Mouse (Mus musculus): ENCODE data around the gene Twist2.

Gene Twist2

GRCm38 (mm10) chr1:91819237-91819636 is 18.0 kb downstream of the Twist2 start:
- no peak for DNase-seq (ENCODE audit: low spot score)

- DNase-seq (ENCODE audit: low spot score): no peak
Measured at GRCm38 (mm10) chr1:91820531-91820930, 19.3 kb downstream of the Twist2 start.

- no peak for DNase-seq (ENCODE audit: low spot score)
Measured at GRCm38 (mm10) chr1:91822316-91822824, 21.1 kb downstream of the Twist2 start.

GRCm38 (mm10) chr1:91823530-91823929 is 22.3 kb downstream of the Twist2 start:
- no peak for DNase-seq (ENCODE audit: low spot score)

GRCm38 (mm10) chr1:91823951-91824350 is 22.7 kb downstream of the Twist2 start:
- no peak for DNase-seq (ENCODE audit: low spot score)

- no peak for DNase-seq (ENCODE audit: low spot score)
Measured at GRCm38 (mm10) chr1:91825261-91825660, 24.0 kb downstream of the Twist2 start.

- DNase-seq (ENCODE audit: low spot score): no peak
Measured at GRCm38 (mm10) chr1:91831978-91832377, 30.7 kb downstream of the Twist2 start.

- DNase-seq (ENCODE audit: low spot score): no peak
Measured at GRCm38 (mm10) chr1:91839557-91839956, 38.3 kb downstream of the Twist2 start.

GRCm38 (mm10) chr1:91839979-91840378 is 38.7 kb downstream of the Twist2 start:
- peak; percentile 12 for DNase-seq (ENCODE audit: low spot score)

- no peak for DNase-seq (ENCODE audit: low spot score)
Measured at GRCm38 (mm10) chr1:91844236-91844635, 43.0 kb downstream of the Twist2 start.

- DNase-seq (ENCODE audit: low spot score): no peak
Measured at GRCm38 (mm10) chr1:91844681-91845379, 43.6 kb downstream of the Twist2 start.

GRCm38 (mm10) chr1:91845380-91845957 is 44.2 kb downstream of the Twist2 start:
- no peak for DNase-seq (ENCODE audit: low spot score)

GRCm38 (mm10) chr1:91851300-91851699 is 50.0 kb downstream of the Twist2 start:
- DNase-seq (ENCODE audit: low spot score): no peak

GRCm38 (mm10) chr1:91856771-91857664 is 55.8 kb downstream of the Twist2 start:
- no peak for DNase-seq (ENCODE audit: low spot score)

GRCm38 (mm10) chr1:91858101-91858790 is 57.0 kb downstream of the Twist2 start:
- DNase-seq (ENCODE audit: low spot score): no peak

GRCm38 (mm10) chr1:91858901-91859300 is 57.6 kb downstream of the Twist2 start:
- no peak for DNase-seq (ENCODE audit: low spot score)

- DNase-seq (ENCODE audit: low spot score): no peak
Measured at GRCm38 (mm10) chr1:91861511-91861910, 60.2 kb downstream of the Twist2 start.

- no peak for DNase-seq (ENCODE audit: low spot score)
Measured at GRCm38 (mm10) chr1:91866001-91866400, 64.7 kb downstream of the Twist2 start.

- no peak for DNase-seq (ENCODE audit: low spot score)
Measured at GRCm38 (mm10) chr1:91871101-91871500, 69.8 kb downstream of the Twist2 start.

GRCm38 (mm10) chr1:91872388-91873059 is 71.3 kb downstream of the Twist2 start:
- DNase-seq (ENCODE audit: low spot score): no peak

- DNase-seq (ENCODE audit: low spot score): no peak
Measured at GRCm38 (mm10) chr1:91873572-91874285, 72.5 kb downstream of the Twist2 start.
